Mouse (Mus musculus) lung, adult 2 months (tissue): Measurements from ENCODE around the gene Kcnj14.

Experiments used
- CTCF ChIP-seq: fragments of 200-500 bp; IDR thresholded peaks from 2 replicates; pipeline ENCODE4 v1.5.1; 2011; ENCODE audit warnings: mild to moderate bottlenecking, low read length, control low read depth; ENCODE audit not compliant: insufficient read depth
- POLR2A ChIP-seq: fragments of 200-500 bp; IDR thresholded peaks from 2 replicates; pipeline ENCODE4 v1.6.1; 2011; ENCODE audit warnings: low read depth, mild to moderate bottlenecking, control low read depth, low read length, borderline replicate concordance; ENCODE audit errors: extremely low read depth

DNA sequence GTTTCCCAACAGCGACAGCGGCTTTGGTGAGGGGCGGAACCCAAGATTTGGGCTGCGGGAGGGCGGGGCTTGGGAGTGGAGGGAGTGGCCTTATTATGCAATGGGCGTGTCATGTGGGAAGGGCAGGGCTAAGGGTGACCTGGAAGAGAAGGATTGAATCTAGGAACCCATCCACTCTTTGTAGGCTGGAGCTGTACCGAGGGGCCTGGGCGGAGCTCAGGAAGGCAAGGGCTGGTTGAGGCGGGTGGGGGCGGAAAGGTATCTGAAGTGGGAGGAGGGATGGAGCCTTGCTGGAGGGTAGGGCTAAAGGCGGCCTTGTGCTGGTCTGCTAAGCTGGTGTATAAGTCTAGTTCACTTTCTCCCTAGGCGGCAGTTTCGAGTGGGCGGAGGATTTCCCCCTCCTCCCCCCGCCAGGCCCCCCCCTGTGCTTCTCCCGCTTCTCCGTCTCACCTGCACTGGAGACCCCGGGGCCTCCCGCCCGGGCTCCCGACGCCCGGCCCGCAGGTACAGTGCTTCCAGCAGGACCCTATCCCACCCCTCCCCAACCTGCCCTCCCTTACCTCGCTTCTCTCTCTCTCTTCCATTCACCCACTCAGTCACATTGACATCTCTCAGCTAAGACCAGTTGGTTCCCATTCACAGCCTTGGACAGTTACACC lies 23.9 kb downstream of the Kcnj14 start:
- TF ChIP-seq CTCF (no peak), POLR2A (no peak)
